Mouse (Mus musculus) ovary, postnatal 14 days (tissue): ENCODE data around the gene Ssbp2.

Experiments used
- DNase-seq: peaks from one replicate; pipeline ENCODE4 v3.0.0; 2022; ENCODE audit warnings: low spot score

The Ssbp2 gene

DNA sequence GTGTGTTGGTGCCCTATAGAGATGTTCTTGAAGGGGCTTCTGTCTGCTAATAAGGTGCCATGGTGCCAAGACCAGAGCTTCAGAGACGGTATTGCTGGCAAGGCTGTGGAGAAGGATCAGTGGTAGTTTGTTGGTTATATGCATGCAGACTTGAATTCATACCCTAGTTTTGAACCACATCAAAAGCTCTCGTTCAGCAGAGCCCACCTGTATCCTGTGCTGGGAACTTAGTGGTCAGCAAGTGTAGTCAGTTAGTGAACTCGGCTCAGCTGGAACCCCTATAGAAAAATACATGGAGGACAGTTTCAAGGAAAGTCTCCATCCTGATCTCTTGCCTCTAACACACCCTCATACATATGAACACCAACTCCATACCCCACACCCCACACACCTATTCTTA is 69.7 kb downstream of the Ssbp2 start:
- DNase-seq = no peak

GRCm38 (mm10) chr13:91536711-91537110 is 76.6 kb downstream of the Ssbp2 start:
- DNase-seq = no peak

GRCm38 (mm10) chr13:91540145-91541068 is 80.3 kb downstream of the Ssbp2 start:
- DNase-seq = no peak

GRCm38 (mm10) chr13:91541069-91541429 is 81.0 kb downstream of the Ssbp2 start:
- DNase-seq = no peak

DNA sequence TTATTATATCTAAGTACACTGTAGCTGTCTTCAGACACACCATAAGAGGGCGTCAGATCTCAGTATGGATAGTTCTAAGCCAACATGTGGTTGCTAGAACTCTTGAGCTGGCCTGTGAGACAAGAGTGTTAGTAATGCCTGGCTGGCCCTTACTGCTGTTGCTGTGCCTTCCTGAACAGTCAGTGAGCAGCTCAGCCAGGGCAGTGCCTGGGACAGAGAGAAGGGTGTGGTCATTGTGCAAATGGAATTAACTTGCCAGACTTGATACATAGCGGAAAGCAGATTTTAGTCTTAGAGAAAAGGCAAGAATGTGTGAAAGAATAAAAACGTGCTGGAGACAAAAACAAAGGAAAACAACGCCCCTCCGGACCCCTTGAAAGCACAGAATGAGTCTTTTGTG is 83.5 kb downstream of the Ssbp2 start:
- DNase-seq = no peak

GRCm38 (mm10) chr13:91564047-91564446 is 104.0 kb downstream of the Ssbp2 start:
- DNase-seq = no peak

- no peak for DNase-seq
Observed at GRCm38 (mm10) chr13:91564755-91565154, 104.7 kb downstream of the Ssbp2 start.

GRCm38 (mm10) chr13:91581504-91581903 is 121.4 kb downstream of the Ssbp2 start:
- DNase-seq = no peak

DNA sequence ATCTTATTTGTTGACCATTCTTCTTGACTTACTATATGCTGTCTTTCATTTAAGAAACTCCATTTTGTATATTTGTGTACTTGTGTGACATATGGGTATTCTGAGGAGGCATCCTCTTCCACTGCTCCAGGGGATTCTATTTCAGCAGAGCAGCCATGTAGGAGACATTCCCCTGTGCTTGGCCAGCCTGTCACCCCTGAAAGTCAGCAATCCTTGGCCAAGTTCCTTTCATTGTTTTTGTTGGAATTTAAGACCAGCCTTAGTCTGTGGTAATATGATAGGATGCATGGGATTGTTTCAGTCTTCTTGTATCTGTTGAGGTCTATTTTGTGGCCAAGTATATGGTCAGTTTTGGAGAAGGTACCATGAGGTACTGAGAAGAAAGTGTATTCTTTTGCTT is 122.1 kb downstream of the Ssbp2 start:
- DNase-seq = no peak

DNA sequence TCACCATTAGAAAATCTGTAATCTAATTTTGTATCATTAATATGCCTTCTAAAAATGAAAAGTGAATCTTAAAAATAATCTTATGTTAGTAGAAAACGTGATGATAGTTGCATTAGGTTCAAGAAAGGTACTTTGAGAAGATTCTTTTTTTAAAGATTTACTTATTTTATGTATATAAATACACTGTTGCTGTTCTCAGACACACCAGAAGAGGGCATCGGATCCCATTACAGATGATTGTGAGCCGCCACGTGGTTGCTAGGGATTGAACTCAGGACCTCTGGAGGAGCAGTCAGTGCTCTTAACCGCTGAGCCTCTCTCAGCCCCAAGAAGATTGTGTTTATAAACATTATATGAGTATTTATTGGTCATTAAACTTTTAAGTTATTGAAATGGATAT is 126.3 kb downstream of the Ssbp2 start:
- no peak for DNase-seq

DNA sequence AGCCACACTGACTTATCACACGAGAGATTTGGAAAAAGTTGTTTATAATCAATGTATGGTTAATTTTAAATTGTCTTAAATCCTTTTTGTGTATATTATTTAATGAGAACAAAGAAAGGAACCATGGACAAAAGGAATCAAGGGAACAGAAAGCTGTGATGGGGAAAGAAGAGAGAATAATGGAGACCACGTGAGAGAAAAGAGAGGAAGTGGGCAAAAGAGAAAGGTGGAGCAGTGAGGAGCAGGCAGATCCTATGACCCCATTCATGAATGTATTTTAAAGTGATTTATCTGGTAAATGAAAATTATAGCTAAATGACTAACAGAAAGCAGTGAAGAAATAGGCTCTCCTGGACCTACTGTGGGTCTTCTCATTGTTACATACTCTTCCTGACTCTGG is 128.4 kb downstream of the Ssbp2 start:
- no peak for DNase-seq

DNA sequence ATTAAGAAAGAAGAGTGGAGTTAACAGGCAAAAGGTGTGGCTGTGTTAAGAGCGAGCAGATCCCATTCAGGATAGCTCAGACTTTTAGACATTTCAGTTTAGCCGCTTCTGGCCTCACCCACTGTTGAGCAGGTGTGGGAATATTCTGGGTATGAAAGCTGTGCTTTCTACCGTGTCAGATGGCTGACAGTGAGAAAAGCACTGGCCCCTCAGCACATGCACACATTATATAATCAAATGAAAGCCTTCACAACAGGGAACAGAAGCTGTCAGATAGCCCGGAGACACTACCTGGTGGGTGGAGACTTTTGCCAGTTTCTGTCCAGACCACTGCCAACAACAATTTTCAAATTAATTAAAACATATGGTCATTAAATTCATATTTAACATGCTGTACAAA is 131.8 kb downstream of the Ssbp2 start:
- DNase-seq = no peak

DNA sequence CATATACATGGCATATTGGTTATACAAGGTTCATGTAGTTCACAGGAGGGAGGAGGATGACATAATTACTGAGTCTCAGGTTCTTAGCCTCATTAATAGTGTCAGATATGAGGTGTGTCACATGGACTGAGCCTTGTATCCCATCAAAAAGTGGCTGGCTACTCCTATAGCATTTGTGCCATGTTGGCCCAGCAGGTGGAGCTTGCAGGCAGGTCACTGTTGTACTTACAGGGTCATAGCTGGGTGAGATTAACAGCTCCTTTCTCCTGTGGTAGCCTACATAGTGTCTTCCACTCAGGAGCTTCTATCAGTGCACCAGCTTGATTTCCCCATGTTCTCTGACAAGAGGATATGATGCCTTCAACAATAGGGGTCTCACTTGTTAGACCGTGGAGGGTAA is 135.2 kb downstream of the Ssbp2 start:
- DNase-seq = no peak

DNA sequence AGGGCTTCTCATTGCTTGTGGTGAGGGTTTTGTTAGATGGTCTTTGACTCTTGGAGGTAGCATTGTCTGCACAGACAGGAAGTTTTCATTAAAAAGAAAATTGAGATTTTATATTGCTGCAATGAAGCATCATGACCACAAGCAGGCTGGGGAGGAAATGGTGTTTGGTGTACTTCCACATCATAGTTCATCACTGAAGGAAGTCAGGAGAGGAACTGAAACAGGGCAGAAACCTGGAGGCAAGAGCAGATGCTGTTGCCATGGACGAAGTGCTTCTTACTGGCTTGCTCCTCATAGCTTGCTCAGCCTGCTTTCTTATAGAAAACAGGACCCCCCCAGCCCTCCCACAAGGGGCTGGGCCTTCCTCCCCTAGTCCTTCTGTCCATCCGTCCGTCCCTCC is 139.5 kb downstream of the Ssbp2 start:
- no peak for DNase-seq

- DNase-seq = no peak
Observed at GRCm38 (mm10) chr13:91605043-91605840, 145.2 kb downstream of the Ssbp2 start.

DNA sequence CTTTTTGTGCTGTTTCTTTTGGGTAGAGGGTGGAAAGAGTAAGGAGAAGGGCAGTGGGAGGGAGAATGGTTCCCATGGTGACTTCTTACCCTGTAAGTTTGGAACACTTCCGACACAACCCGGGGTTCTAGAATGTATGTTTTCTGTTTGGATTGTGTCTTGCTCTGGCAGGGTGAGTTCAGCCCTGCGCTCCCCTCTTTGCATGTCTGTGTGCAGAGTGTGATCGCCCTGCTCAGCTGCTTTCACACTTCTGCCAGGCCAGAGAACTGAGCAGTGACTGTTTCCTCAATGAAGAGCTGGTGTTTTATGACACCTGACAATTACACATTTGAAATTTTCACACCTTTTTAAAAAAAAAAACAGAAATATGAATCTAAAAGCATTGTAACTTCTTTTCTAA is 150.5 kb downstream of the Ssbp2 start:
- DNase-seq = no peak

GRCm38 (mm10) chr13:91611909-91612308 is 151.8 kb downstream of the Ssbp2 start:
- DNase-seq = no peak

GRCm38 (mm10) chr13:91612578-91612977 is 152.5 kb downstream of the Ssbp2 start:
- DNase-seq = no peak

GRCm38 (mm10) chr13:91616050-91616449 is 156.0 kb downstream of the Ssbp2 start:
- DNase-seq = no peak

GRCm38 (mm10) chr13:91616876-91617275 is 156.8 kb downstream of the Ssbp2 start:
- DNase-seq = no peak

GRCm38 (mm10) chr13:91619431-91619830 is 159.3 kb downstream of the Ssbp2 start:
- DNase-seq = no peak

GRCm38 (mm10) chr13:91620541-91620940 is 160.5 kb downstream of the Ssbp2 start:
- no peak for DNase-seq

DNA sequence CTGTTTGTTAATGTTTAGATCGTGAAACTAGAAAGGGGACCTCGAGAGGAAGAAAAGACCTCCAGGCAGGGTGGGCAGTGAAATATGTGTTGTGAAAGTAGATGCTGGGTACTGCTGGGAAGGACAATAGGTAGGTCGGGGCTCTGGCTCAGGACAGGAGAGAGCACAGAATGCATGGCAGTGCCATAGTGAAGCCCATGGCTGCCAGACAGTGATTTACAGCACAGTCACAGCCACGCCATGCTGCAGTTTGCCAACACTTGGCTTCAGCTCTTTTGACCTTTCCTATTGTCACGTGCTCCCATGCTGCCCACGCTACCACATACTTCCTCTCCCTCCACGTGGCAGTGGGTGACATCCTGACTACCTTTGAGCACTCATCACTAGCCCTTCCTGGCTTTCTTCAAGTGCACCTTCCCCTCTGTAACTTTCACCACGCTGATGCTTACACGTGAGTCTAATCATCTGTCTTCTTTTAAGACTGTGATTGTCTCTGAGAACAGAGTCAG is 171.3 kb downstream of the Ssbp2 start:
- DNase-seq = no peak
